Mouse (Mus musculus): ENCODE results near the gene Bnc2. TPM values are rescaled to one million over a fixed set of nuclear protein-coding genes. Genes with fewer than 3 reads are reported as not detected.
A peak's percentile ranks its signal among the peaks of the same experiment; 100 is the strongest.

Gene Bnc2
- polyA plus RNA-seq, 1 experiment from 2014 or later, result 11.1 TPM

GRCm38 (mm10) chr4:84623312-84623711, 51.8 kb downstream of the Bnc2 start:
- 35% methylated on average over 5 of the region's 5 CpGs for whole genome bisulfite sequencing
- Histone ChIP-seq H3K4me1 (peaks cover 8% of the 10 kb centered on the region), H3K36me3 (no peaks in the 10 kb centered on the region), H3K9ac (no peak overlapping the region), H3K27me3 (no peaks in the 10 kb centered on the region), H3K9me3 (replicated peaks) (no peaks in the 10 kb centered on the region), H3K4me3 (replicated peaks) (no peak overlapping the region), H3K4me2 (no peak overlapping the region), H3K27ac (0 out of 2 replicates have a peak overlapping the region, but pooled peaks have one; percentile 13)
- ATAC-seq (replicated peaks; ENCODE audit: low FRiP score), result peak; percentile 62

- ATAC-seq (replicated peaks; ENCODE audit: low FRiP score), result no peak
- WGBS, result 78% methylated on average over 3 of the region's 3 CpGs
Observed at GRCm38 (mm10) chr4:84621785-84622184, 53.3 kb downstream of the Bnc2 start.

GRCm38 (mm10) chr4:84609861-84610260, 65.2 kb downstream of the Bnc2 start:
- Histone ChIP-seq H3K4me2 (no peak overlapping the region), H3K4me3 (replicated peaks) (no peak overlapping the region), H3K9ac (no peak overlapping the region), H3K27me3 (no peaks in the 10 kb centered on the region), H3K9me3 (replicated peaks) (no peaks in the 10 kb centered on the region), H3K4me1 (peaks cover 11% of the 10 kb centered on the region; the same call in 1 of the 2 replicates), H3K27ac (0 out of 2 replicates have a peak overlapping the region, but pooled peaks have one; percentile 13), H3K36me3 (no peaks in the 10 kb centered on the region)
- WGBS, result 26% methylated on average over 4 of the region's 4 CpGs
- ATAC-seq (replicated peaks; ENCODE audit: low FRiP score), result peak; percentile 82

More at GRCm38 (mm10) chr4:84621785-84622184, 53.3 kb downstream of the Bnc2 start:
- H3K27ac ChIP-seq, result no peak overlapping the region
- peaks cover 8% of the 10 kb centered on the region for H3K4me1 ChIP-seq
- H3K36me3 ChIP-seq, result no peaks in the 10 kb centered on the region
- H3K4me3 ChIP-seq (replicated peaks), result no peak overlapping the region
- no peak overlapping the region for H3K9ac ChIP-seq
- no peaks in the 10 kb centered on the region for H3K27me3 ChIP-seq
- no peaks in the 10 kb centered on the region for H3K9me3 ChIP-seq (replicated peaks)
- no peak overlapping the region for H3K4me2 ChIP-seq

GRCm38 (mm10) chr4:84604461-84604860, 70.6 kb downstream of the Bnc2 start:
- Histone ChIP-seq H3K36me3 (no peaks in the 10 kb centered on the region), H3K27me3 (no peaks in the 10 kb centered on the region), H3K4me3 (replicated peaks) (no peak overlapping the region), H3K27ac (no peak overlapping the region), H3K9ac (no peak overlapping the region), H3K4me2 (no peak overlapping the region), H3K9me3 (replicated peaks) (no peaks in the 10 kb centered on the region), H3K4me1 (0 out of 2 replicates have a peak, but pooled peaks cover under 1% of the 10 kb centered on the region)
- 70% methylated on average over 1 of the region's 1 CpGs for WGBS
- ATAC-seq (replicated peaks; ENCODE audit: low FRiP score), result no peak

GRCm38 (mm10) chr4:84580260-84580952, 94.7 kb downstream of the Bnc2 start:
- peak; percentile 74; the same call in 1 of the 2 replicates for ATAC-seq (replicated peaks; ENCODE audit: low FRiP score)
- H3K9ac ChIP-seq, result no peak overlapping the region
- peaks cover 21% of the 10 kb centered on the region for H3K4me1 ChIP-seq
- H3K9me3 ChIP-seq (replicated peaks), result no peaks in the 10 kb centered on the region
- H3K4me3 ChIP-seq (replicated peaks), result no peak overlapping the region
- no peaks in the 10 kb centered on the region for H3K36me3 ChIP-seq
- WGBS, result 14% methylated on average over 6 of the region's 6 CpGs
- no peaks in the 10 kb centered on the region for H3K27me3 ChIP-seq
- no peak overlapping the region for H3K27ac ChIP-seq
- H3K4me2 ChIP-seq, result no peak overlapping the region

- Histone ChIP-seq H3K27me3 (no peaks in the 10 kb centered on the region), H3K27ac (no peak overlapping the region), H3K4me2 (no peak overlapping the region), H3K4me1 (peaks cover 21% of the 10 kb centered on the region), H3K4me3 (replicated peaks) (no peak overlapping the region), H3K9me3 (replicated peaks) (no peaks in the 10 kb centered on the region), H3K36me3 (no peaks in the 10 kb centered on the region), H3K9ac (no peak overlapping the region)
- no peak for ATAC-seq (replicated peaks; ENCODE audit: low FRiP score)
- WGBS, result 69% methylated on average over 1 of the region's 1 CpGs
Observed at GRCm38 (mm10) chr4:84578296-84578695, 96.8 kb downstream of the Bnc2 start.

- 46% methylated on average over 8 of the region's 8 CpGs for WGBS
- Histone ChIP-seq H3K4me3 (replicated peaks) (no peak overlapping the region), H3K27me3 (no peaks in the 10 kb centered on the region), H3K36me3 (no peaks in the 10 kb centered on the region), H3K9ac (no peak overlapping the region), H3K9me3 (replicated peaks) (no peaks in the 10 kb centered on the region), H3K4me2 (no peak overlapping the region), H3K4me1 (no peaks in the 10 kb centered on the region), H3K27ac (no peak overlapping the region)
- no peak for ATAC-seq (replicated peaks; ENCODE audit: low FRiP score)
Observed at GRCm38 (mm10) chr4:84566123-84566522, 109.0 kb downstream of the Bnc2 start.

- H3K27me3 ChIP-seq, result peaks cover 9% of the 10 kb centered on the region; the same call in 1 of the 2 replicates
- peak; percentile 95 for ATAC-seq (replicated peaks; ENCODE audit: low FRiP score)
- under 1% methylated on average over 62 of the region's 62 CpGs for WGBS
Observed at GRCm38 (mm10) chr4:84545204-84545871, 129.7 kb downstream of the Bnc2 start.

GRCm38 (mm10) chr4:84544646-84545045, 130.4 kb downstream of the Bnc2 start:
- Histone ChIP-seq H3K4me3 (replicated peaks) (peak overlapping the region; percentile 62; the same call in 1 of the 2 replicates), H3K27ac (no peak overlapping the region), H3K27me3 (peaks cover 9% of the 10 kb centered on the region; the same call in 1 of the 2 replicates), H3K4me2 (peak overlapping the region; percentile 82), H3K4me1 (peaks cover 11% of the 10 kb centered on the region), H3K9me3 (replicated peaks) (no peaks in the 10 kb centered on the region), H3K36me3 (no peaks in the 10 kb centered on the region), H3K9ac (no peak overlapping the region)
- ATAC-seq (replicated peaks; ENCODE audit: low FRiP score), result no peak
- 45% methylated on average over 2 of the region's 2 CpGs for WGBS

More at GRCm38 (mm10) chr4:84545204-84545871, 129.7 kb downstream of the Bnc2 start:
- H3K4me2 ChIP-seq, result peak overlapping the region; percentile 82
- no peaks in the 10 kb centered on the region for H3K36me3 ChIP-seq
- peak overlapping the region; percentile 62 for H3K9ac ChIP-seq
- H3K27ac ChIP-seq, result peak overlapping the region; percentile 91
- peak overlapping the region; percentile 62 for H3K4me3 ChIP-seq (replicated peaks)
- H3K9me3 ChIP-seq (replicated peaks), result no peaks in the 10 kb centered on the region
- peaks cover 11% of the 10 kb centered on the region for H3K4me1 ChIP-seq

GRCm38 (mm10) chr4:84540531-84540930, 134.5 kb downstream of the Bnc2 start:
- Histone ChIP-seq H3K36me3 (no peaks in the 10 kb centered on the region), H3K27ac (no peak overlapping the region), H3K9me3 (replicated peaks) (no peaks in the 10 kb centered on the region), H3K4me2 (no peak overlapping the region), H3K9ac (no peak overlapping the region), H3K27me3 (peaks cover 9% of the 10 kb centered on the region; the same call in 1 of the 2 replicates), H3K4me3 (replicated peaks) (no peak overlapping the region), H3K4me1 (no peaks in the 10 kb centered on the region; the same call in 1 of the 2 replicates)
- 89% methylated on average over 6 of the region's 6 CpGs for WGBS
- ATAC-seq (replicated peaks; ENCODE audit: low FRiP score), result no peak

- no peak overlapping the region for H3K4me3 ChIP-seq (replicated peaks)
- no peak overlapping the region for H3K9ac ChIP-seq
- no peak overlapping the region for H3K4me2 ChIP-seq
- H3K36me3 ChIP-seq, result no peaks in the 10 kb centered on the region
- H3K4me1 ChIP-seq, result no peaks in the 10 kb centered on the region
- peaks cover 8% of the 10 kb centered on the region; the same call in 1 of the 2 replicates for H3K27me3 ChIP-seq
- no peak for ATAC-seq (replicated peaks; ENCODE audit: low FRiP score)
- no peak overlapping the region for H3K27ac ChIP-seq
- 89% methylated on average over 8 of the region's 8 CpGs for WGBS
- H3K9me3 ChIP-seq (replicated peaks), result no peaks in the 10 kb centered on the region
Observed at GRCm38 (mm10) chr4:84539396-84539795, 135.7 kb downstream of the Bnc2 start.

Data from kidney, embryonic 15.5 days (tissue).